Mouse (Mus musculus): ENCODE measurements around the gene H2-D1. TPM values are rescaled to one million over a fixed set of nuclear protein-coding genes. Genes with fewer than 3 reads are reported as not detected.

H2-D1 gene
- polyA plus RNA-seq, 1 experiment from 2014 or later, result 141 TPM

- H3K27me3 ChIP-seq (ENCODE audit: control insufficient read depth, insufficient read depth, low read depth, low read length), result no peaks in the 10 kb centered on the region
- no peak overlapping the region for H3K4me3 ChIP-seq (ENCODE audit: low read length)
- H3K36me3 ChIP-seq (ENCODE audit: control insufficient read depth, insufficient read depth, low read length), result peaks cover 71% of the 10 kb centered on the region
- H3K9ac ChIP-seq (ENCODE audit: low read length), result no peak overlapping the region
- H3K27ac ChIP-seq (ENCODE audit: low read length), result no peak overlapping the region
- H3K4me1 ChIP-seq (replicated peaks; ENCODE audit: control insufficient read depth, insufficient read depth, low read length), result peaks cover 23% of the 10 kb centered on the region
- WGBS, result 67% methylated on average over 15 of the region's 15 CpGs
- no peaks in the 10 kb centered on the region for H3K9me3 ChIP-seq (ENCODE audit: control insufficient read depth, low read length)
- no peak overlapping the region for H3K4me2 ChIP-seq (ENCODE audit: low read depth, low read length)
- no peak for ATAC-seq (ENCODE audit: low read depth)
Measured at GRCm38 (mm10) chr17:35245731-35246623, 16.6 kb upstream of the H2-D1 start.

GRCm38 (mm10) chr17:35247144-35247543, 15.4 kb upstream of the H2-D1 start:
- Histone ChIP-seq H3K9ac (ENCODE audit: low read length) (no peak overlapping the region), H3K27me3 (ENCODE audit: control insufficient read depth, insufficient read depth, low read depth, low read length) (no peaks in the 10 kb centered on the region), H3K4me2 (ENCODE audit: low read depth, low read length) (no peak overlapping the region), H3K4me3 (ENCODE audit: low read length) (no peak overlapping the region), H3K4me1 (replicated peaks; ENCODE audit: control insufficient read depth, insufficient read depth, low read length) (peaks cover 23% of the 10 kb centered on the region), H3K9me3 (ENCODE audit: control insufficient read depth, low read length) (no peaks in the 10 kb centered on the region), H3K36me3 (ENCODE audit: control insufficient read depth, insufficient read depth, low read length) (peaks cover 80% of the 10 kb centered on the region), H3K27ac (ENCODE audit: low read length) (no peak overlapping the region)
- 75% methylated on average over 7 of the region's 7 CpGs for WGBS
- ATAC-seq (ENCODE audit: low read depth), result no peak

- Histone ChIP-seq H3K36me3 (ENCODE audit: control insufficient read depth, insufficient read depth, low read length) (peaks cover 88% of the 10 kb centered on the region), H3K4me3 (ENCODE audit: low read length) (no peak overlapping the region), H3K4me1 (replicated peaks; ENCODE audit: control insufficient read depth, insufficient read depth, low read length) (peaks cover 14% of the 10 kb centered on the region), H3K27ac (ENCODE audit: low read length) (no peak overlapping the region), H3K9me3 (ENCODE audit: control insufficient read depth, low read length) (no peaks in the 10 kb centered on the region), H3K27me3 (ENCODE audit: control insufficient read depth, insufficient read depth, low read depth, low read length) (no peaks in the 10 kb centered on the region), H3K9ac (ENCODE audit: low read length) (no peak overlapping the region), H3K4me2 (ENCODE audit: low read depth, low read length) (no peak overlapping the region)
- 74% methylated on average over 14 of the region's 14 CpGs for WGBS
- no peak for ATAC-seq (ENCODE audit: low read depth)
Measured at GRCm38 (mm10) chr17:35248986-35249385, 13.5 kb upstream of the H2-D1 start.

- H3K36me3 ChIP-seq (ENCODE audit: control insufficient read depth, insufficient read depth, low read length), result peaks cover 82% of the 10 kb centered on the region
- WGBS, result 83% methylated on average over 19 of the region's 19 CpGs
Measured at GRCm38 (mm10) chr17:35249451-35250197, 12.9 kb upstream of the H2-D1 start.

GRCm38 (mm10) chr17:35250348-35251120, 12.0 kb upstream of the H2-D1 start:
- Histone ChIP-seq H3K36me3 (ENCODE audit: control insufficient read depth, insufficient read depth, low read length) (peaks cover 78% of the 10 kb centered on the region), H3K4me1 (replicated peaks; ENCODE audit: control insufficient read depth, insufficient read depth, low read length) (no peaks in the 10 kb centered on the region; the same call in 1 of the 2 replicates), H3K4me2 (ENCODE audit: low read depth, low read length) (no peak overlapping the region), H3K27ac (ENCODE audit: low read length) (no peak overlapping the region), H3K4me3 (ENCODE audit: low read length) (no peak overlapping the region), H3K27me3 (ENCODE audit: control insufficient read depth, insufficient read depth, low read depth, low read length) (no peaks in the 10 kb centered on the region), H3K9me3 (ENCODE audit: control insufficient read depth, low read length) (no peaks in the 10 kb centered on the region), H3K9ac (ENCODE audit: low read length) (no peak overlapping the region)
- 89% methylated on average over 3 of the region's 3 CpGs for WGBS
- no peak for ATAC-seq (ENCODE audit: low read depth)

More at GRCm38 (mm10) chr17:35249451-35250197, 12.9 kb upstream of the H2-D1 start:
- no peaks in the 10 kb centered on the region for H3K27me3 ChIP-seq (ENCODE audit: control insufficient read depth, insufficient read depth, low read depth, low read length)
- no peak overlapping the region for H3K9ac ChIP-seq (ENCODE audit: low read length)
- peaks cover 8% of the 10 kb centered on the region for H3K4me1 ChIP-seq (replicated peaks; ENCODE audit: control insufficient read depth, insufficient read depth, low read length)
- no peaks in the 10 kb centered on the region for H3K9me3 ChIP-seq (ENCODE audit: control insufficient read depth, low read length)
- no peak overlapping the region for H3K4me3 ChIP-seq (ENCODE audit: low read length)
- H3K27ac ChIP-seq (ENCODE audit: low read length), result no peak overlapping the region
- ATAC-seq (ENCODE audit: low read depth), result no peak
- H3K4me2 ChIP-seq (ENCODE audit: low read depth, low read length), result no peak overlapping the region

- H3K9me3 ChIP-seq (ENCODE audit: control insufficient read depth, low read length), result no peaks in the 10 kb centered on the region
- H3K27ac ChIP-seq (ENCODE audit: low read length), result no peak overlapping the region
- H3K27me3 ChIP-seq (ENCODE audit: control insufficient read depth, insufficient read depth, low read depth, low read length), result no peaks in the 10 kb centered on the region
- H3K36me3 ChIP-seq (ENCODE audit: control insufficient read depth, insufficient read depth, low read length), result peaks cover 71% of the 10 kb centered on the region
- no peaks in the 10 kb centered on the region for H3K4me1 ChIP-seq (replicated peaks; ENCODE audit: control insufficient read depth, insufficient read depth, low read length)
- H3K9ac ChIP-seq (ENCODE audit: low read length), result no peak overlapping the region
- peak; percentile 66 for ATAC-seq (ENCODE audit: low read depth)
- H3K4me2 ChIP-seq (ENCODE audit: low read depth, low read length), result no peak overlapping the region
- no peak overlapping the region for H3K4me3 ChIP-seq (ENCODE audit: low read length)
- 55% methylated on average over 15 of the region's 15 CpGs for WGBS
Measured at GRCm38 (mm10) chr17:35251162-35251719, 11.3 kb upstream of the H2-D1 start.

GRCm38 (mm10) chr17:35251981-35252380, 10.5 kb upstream of the H2-D1 start:
- Histone ChIP-seq H3K27ac (ENCODE audit: low read length) (no peak overlapping the region), H3K36me3 (ENCODE audit: control insufficient read depth, insufficient read depth, low read length) (peaks cover 64% of the 10 kb centered on the region), H3K9me3 (ENCODE audit: control insufficient read depth, low read length) (no peaks in the 10 kb centered on the region), H3K4me1 (replicated peaks; ENCODE audit: control insufficient read depth, insufficient read depth, low read length) (no peaks in the 10 kb centered on the region), H3K9ac (ENCODE audit: low read length) (no peak overlapping the region), H3K4me3 (ENCODE audit: low read length) (no peak overlapping the region), H3K4me2 (ENCODE audit: low read depth, low read length) (no peak overlapping the region), H3K27me3 (ENCODE audit: control insufficient read depth, insufficient read depth, low read depth, low read length) (no peaks in the 10 kb centered on the region)
- no peak for ATAC-seq (ENCODE audit: low read depth)
- whole genome bisulfite sequencing, result 66% methylated on average over 5 of the region's 5 CpGs

- no peaks in the 10 kb centered on the region for H3K9me3 ChIP-seq (ENCODE audit: control insufficient read depth, low read length)
- no peak overlapping the region for H3K9ac ChIP-seq (ENCODE audit: low read length)
- 73% methylated on average over 18 of the region's 18 CpGs for WGBS
- no peak for ATAC-seq (ENCODE audit: low read depth)
- no peak overlapping the region for H3K27ac ChIP-seq (ENCODE audit: low read length)
- peaks cover 56% of the 10 kb centered on the region for H3K36me3 ChIP-seq (ENCODE audit: control insufficient read depth, insufficient read depth, low read length)
- H3K4me1 ChIP-seq (replicated peaks; ENCODE audit: control insufficient read depth, insufficient read depth, low read length), result peaks cover under 1% of the 10 kb centered on the region; the same call in 1 of the 2 replicates
- no peak overlapping the region for H3K4me3 ChIP-seq (ENCODE audit: low read length)
- no peak overlapping the region for H3K4me2 ChIP-seq (ENCODE audit: low read depth, low read length)
- no peaks in the 10 kb centered on the region for H3K27me3 ChIP-seq (ENCODE audit: control insufficient read depth, insufficient read depth, low read depth, low read length)
Measured at GRCm38 (mm10) chr17:35252619-35253292, 9.8 kb upstream of the H2-D1 start.
